Mouse (Mus musculus): ENCODE measurements around the gene Cltc. TPM values are rescaled to one million over a fixed set of nuclear protein-coding genes. Genes with fewer than 3 reads are reported as not detected.

Cltc gene
- total RNA-seq, 2 experiments from 2014 or later = 512 to 513 TPM

- no peak for DNase-seq (ENCODE audit: extremely low spot score in 1 of 2, low spot score in 2 of 2)
- intact Hi-C loops (cut with DNase I) = no loop called here
Observed at GRCm38 (mm10) chr11:86656849-86657567, 100.4 kb downstream of the Cltc start.

- intact Hi-C loops (cut with DNase I) = no loop called here
- no peak for DNase-seq (ENCODE audit: extremely low spot score in 1 of 2, low spot score in 2 of 2)
Observed at GRCm38 (mm10) chr11:86655671-86656070, 101.7 kb downstream of the Cltc start.

GRCm38 (mm10) chr11:86654096-86654495 lies 103.3 kb downstream of the Cltc start:
- intact Hi-C loops (cut with DNase I) = no loop called here

DNA sequence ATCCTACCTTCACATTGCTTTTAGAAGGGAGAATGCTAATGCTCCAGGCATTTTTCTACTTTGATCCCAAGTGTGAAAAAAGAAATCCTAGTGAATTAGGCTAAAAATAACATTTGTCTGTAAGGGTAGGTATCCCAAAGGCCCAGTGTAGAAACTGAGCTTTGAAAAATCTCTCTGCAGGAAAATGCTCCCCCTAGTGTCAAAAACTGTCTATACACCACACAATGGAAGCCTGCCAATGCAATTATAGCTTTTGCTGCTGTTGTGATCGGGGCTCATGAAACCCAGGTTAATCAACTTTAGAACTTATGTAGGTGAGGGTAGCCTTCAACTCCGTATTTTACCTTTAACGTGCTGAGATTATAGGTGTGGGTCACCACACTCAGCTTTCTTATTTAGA lies 103.9 kb downstream of the Cltc start:
- DNase-seq (ENCODE audit: extremely low spot score in 1 of 2, low spot score in 2 of 2) = peak in 1 of 2 experiments; percentile 52
- intact Hi-C loops (cut with DNase I) = loop anchor here (2.0 kb wide), 1 partner anchor 85 kb away; no protein-coding TSS in a partner anchor

More at GRCm38 (mm10) chr11:86654096-86654495, 103.3 kb downstream of the Cltc start:
- no peak for DNase-seq (ENCODE audit: extremely low spot score in 1 of 2, low spot score in 2 of 2)

DNA sequence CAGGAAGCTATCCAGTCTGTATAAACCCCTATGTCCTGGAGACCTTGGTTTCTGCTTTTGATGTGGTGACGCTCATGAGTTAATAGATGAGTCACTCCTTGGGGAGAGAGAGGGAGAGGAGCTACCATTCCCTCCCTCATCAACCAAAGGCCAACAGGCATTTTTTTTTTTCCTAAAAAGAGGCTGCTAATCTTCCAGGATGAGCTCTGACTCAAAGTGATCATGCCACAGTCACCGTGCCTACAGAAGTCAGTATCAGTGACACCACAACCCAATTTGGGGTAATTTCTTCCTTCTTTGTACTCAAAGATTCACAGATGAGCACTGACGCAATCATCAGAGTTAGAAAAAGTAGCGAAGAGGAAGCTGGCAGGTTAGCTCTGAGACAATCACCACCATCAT lies 104.8 kb downstream of the Cltc start:
- DNase-seq (ENCODE audit: extremely low spot score in 1 of 2, low spot score in 2 of 2) = no peak
- intact Hi-C loops (cut with DNase I) = loop anchor here (2.0 kb wide), 1 partner anchor 84 kb away; no protein-coding TSS in a partner anchor

GRCm38 (mm10) chr11:86650676-86651075 lies 106.7 kb downstream of the Cltc start:
- intact Hi-C loops (cut with DNase I) = no loop called here
- no peak for DNase-seq (ENCODE audit: extremely low spot score in 1 of 2, low spot score in 2 of 2)

- intact Hi-C loops (cut with DNase I) = no loop called here
- no peak for DNase-seq (ENCODE audit: extremely low spot score in 1 of 2, low spot score in 2 of 2)
Observed at GRCm38 (mm10) chr11:86649542-86649941, 107.8 kb downstream of the Cltc start.

GRCm38 (mm10) chr11:86647706-86648447 lies 109.5 kb downstream of the Cltc start:
- intact Hi-C loops (cut with DNase I) = no loop called here
- no peak for DNase-seq (ENCODE audit: extremely low spot score in 1 of 2, low spot score in 2 of 2)

DNA sequence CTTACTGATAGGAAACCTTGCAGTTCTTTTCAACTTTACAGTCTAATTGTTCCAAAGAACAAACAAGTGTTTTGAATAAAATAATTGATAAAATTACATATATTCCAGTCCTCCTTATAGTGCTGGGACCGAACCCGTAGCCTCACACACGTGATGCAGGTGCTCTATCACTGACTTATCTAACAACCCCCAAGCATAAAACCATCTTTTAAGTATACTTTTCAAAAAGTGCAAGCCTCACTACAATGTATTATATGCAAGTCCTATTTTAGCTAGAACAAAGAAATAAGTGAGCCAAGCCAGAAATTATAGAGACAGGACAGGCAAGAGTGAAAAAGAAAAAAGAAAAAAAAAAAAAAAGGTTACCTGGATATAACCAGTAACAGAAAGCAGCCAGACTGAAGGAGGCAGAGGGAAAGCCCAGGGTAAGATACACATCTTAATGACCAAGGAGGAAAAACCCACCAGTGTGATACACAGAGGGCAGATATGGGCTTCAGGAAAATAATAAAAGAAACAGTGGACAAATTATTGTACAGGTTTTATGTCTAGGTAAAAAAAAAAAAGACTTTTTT lies 110.4 kb downstream of the Cltc start:
- DNase-seq (ENCODE audit: extremely low spot score in 1 of 2, low spot score in 2 of 2) = no peak
- intact Hi-C loops (cut with DNase I) = no loop called here

- peak in 1 of 2 experiments; percentile 33 for DNase-seq (ENCODE audit: extremely low spot score in 1 of 2, low spot score in 2 of 2)
- intact Hi-C loops (cut with DNase I) = no loop called here
Observed at GRCm38 (mm10) chr11:86646136-86646834, 111.1 kb downstream of the Cltc start.

GRCm38 (mm10) chr11:86644553-86644952 lies 112.8 kb downstream of the Cltc start:
- DNase-seq (ENCODE audit: extremely low spot score in 1 of 2, low spot score in 2 of 2) = no peak
- intact Hi-C loops (cut with DNase I) = no loop called here

Other genes with a start within 250 kb of the Cltc start
- 10 to 100 TPM; 46.2 to 49.6 TPM for gene Rps6kb1, start 212.8 kb downstream of the Cltc start, total RNA-seq (2021)
- gene Tubd1, start 212.6 kb downstream of the Cltc start, total RNA-seq (2021) = 1 to 10 TPM; 6.1 to 7.4 TPM
- gene Vmp1, start 73.7 kb downstream of the Cltc start, total RNA-seq (2021) = 100 to 1,000 TPM; 165 to 171 TPM
- gene Ptrh2, start 73.6 kb downstream of the Cltc start, total RNA-seq (2021) = 10 to 100 TPM; 10.6 to 11.0 TPM
- gene Dhx40, start 50.2 kb upstream of the Cltc start, total RNA-seq (2021) = 10 to 100 TPM; 20.9 to 21.3 TPM
- gene Ypel2, start 236.1 kb upstream of the Cltc start, total RNA-seq (2021) = 10 to 100 TPM; 21.4 to 22.4 TPM